Mouse (Mus musculus): Measurements from ENCODE around the gene Fam222b. TPM values are rescaled to one million over a fixed set of nuclear protein-coding genes. Genes with fewer than 3 reads are reported as not detected.

The Fam222b gene
- total RNA-seq, 2 experiments from 2014 or later = 27.5 to 32.1 TPM

- H3K4me3 ChIP-seq = no peak overlapping the region
- no peak for TF ChIP-seq CTCF (IDR thresholded peaks at IDR 0.05)
- intact Hi-C loops (cut with DNase I) = no loop called here
Observed at GRCm38 (mm10) chr11:78069646-78070045, 24.8 kb upstream of the Fam222b start.

GRCm38 (mm10) chr11:78071938-78072337, 22.5 kb upstream of the Fam222b start:
- TF ChIP-seq CTCF (IDR thresholded peaks at IDR 0.05) = no peak
- H3K4me3 ChIP-seq = no peak overlapping the region
- no peak overlapping the region for H3K27ac ChIP-seq
- no peak for DNase-seq (ENCODE audit: extremely low spot score in 1 of 2, low spot score in 2 of 2)
- intact Hi-C loops (cut with DNase I) = no loop called here

More at GRCm38 (mm10) chr11:78069646-78070045, 24.8 kb upstream of the Fam222b start:
- no peak overlapping the region for H3K27ac ChIP-seq
- no peak for DNase-seq (ENCODE audit: extremely low spot score in 1 of 2, low spot score in 2 of 2)

- TF ChIP-seq CTCF (IDR thresholded peaks at IDR 0.05) = no peak
- H3K4me3 ChIP-seq = no peak overlapping the region
- DNase-seq (ENCODE audit: extremely low spot score in 1 of 2, low spot score in 2 of 2) = no peak
- no peak overlapping the region for H3K27ac ChIP-seq
- intact Hi-C loops (cut with DNase I) = no loop called here
Observed at GRCm38 (mm10) chr11:78072425-78073130, 21.9 kb upstream of the Fam222b start.

GRCm38 (mm10) chr11:78073577-78074276, 20.7 kb upstream of the Fam222b start:
- no peak for TF ChIP-seq CTCF (IDR thresholded peaks at IDR 0.05)
- intact Hi-C loops (cut with DNase I) = no loop called here
- Histone ChIP-seq H3K4me3 (no peak overlapping the region), H3K27ac (no peak overlapping the region)
- DNase-seq (ENCODE audit: extremely low spot score in 1 of 2, low spot score in 2 of 2) = no peak

- intact Hi-C loops (cut with DNase I) = no loop called here
Observed at GRCm38 (mm10) chr11:78074277-78074652, 20.2 kb upstream of the Fam222b start.

GRCm38 (mm10) chr11:78074666-78075065, 19.8 kb upstream of the Fam222b start:
- no peak overlapping the region for H3K27ac ChIP-seq
- intact Hi-C loops (cut with DNase I) = no loop called here
- no peak for TF ChIP-seq CTCF (IDR thresholded peaks at IDR 0.05)
- no peak for DNase-seq (ENCODE audit: extremely low spot score in 1 of 2, low spot score in 2 of 2)
- H3K4me3 ChIP-seq = no peak overlapping the region

More at GRCm38 (mm10) chr11:78074277-78074652, 20.2 kb upstream of the Fam222b start:
- DNase-seq (ENCODE audit: extremely low spot score in 1 of 2, low spot score in 2 of 2) = no peak
- no peak overlapping the region for H3K27ac ChIP-seq
- no peak for TF ChIP-seq CTCF (IDR thresholded peaks at IDR 0.05)
- H3K4me3 ChIP-seq = no peak overlapping the region

GRCm38 (mm10) chr11:78079961-78080921, 14.2 kb upstream of the Fam222b start, which contains the start of gene Eral1:
Eral1 (minus strand) TSS chr11:78080383.
- intact Hi-C loops (cut with DNase I) = loop anchor here (1.0 to 5.0 kb wide), 2 partner anchors 14 to 72 kb away; partner anchors contain the start of gene Fam222b
- DNase-seq (ENCODE audit: extremely low spot score in 1 of 2, low spot score in 2 of 2) = peak; percentile 80 to 83
- no peak; the same call in none of the 2 replicates for TF ChIP-seq CTCF (IDR thresholded peaks at IDR 0.05)
- H3K4me3 ChIP-seq = peak within 1 kb of the TSS; percentile 96
- H3K27ac ChIP-seq = peak within 1 kb of the TSS; percentile 45

GRCm38 (mm10) chr11:78083595-78083994, 10.9 kb upstream of the Fam222b start:
- Histone ChIP-seq H3K27ac (no peak overlapping the region), H3K4me3 (no peak overlapping the region)
- no peak for DNase-seq (ENCODE audit: extremely low spot score in 1 of 2, low spot score in 2 of 2)
- TF ChIP-seq CTCF (IDR thresholded peaks at IDR 0.05) = no peak
- intact Hi-C loops (cut with DNase I) = loop anchor here (5.0 kb wide), 1 partner anchor 69 kb away; no protein-coding TSS in a partner anchor

GRCm38 (mm10) chr11:78086925-78087479, 7.5 kb upstream of the Fam222b start:
- Histone ChIP-seq H3K27ac (no peak overlapping the region), H3K4me3 (no peak overlapping the region)
- TF ChIP-seq CTCF (IDR thresholded peaks at IDR 0.05) = no peak
- intact Hi-C loops (cut with DNase I) = no loop called here
- no peak for DNase-seq (ENCODE audit: extremely low spot score in 1 of 2, low spot score in 2 of 2)

GRCm38 (mm10) chr11:78087756-78088281, 6.6 kb upstream of the Fam222b start:
- H3K27ac ChIP-seq = no peak overlapping the region
- no peak for TF ChIP-seq CTCF (IDR thresholded peaks at IDR 0.05)
- no peak for DNase-seq (ENCODE audit: extremely low spot score in 1 of 2, low spot score in 2 of 2)
- no peak overlapping the region for H3K4me3 ChIP-seq
- intact Hi-C loops (cut with DNase I) = no loop called here

GRCm38 (mm10) chr11:78094137-78094503, 340 bp upstream of the Fam222b start:
- Histone ChIP-seq H3K27ac (peak overlapping the region; percentile 89), H3K4me3 (peak overlapping the region; percentile 82)
- no peak for TF ChIP-seq CTCF (IDR thresholded peaks at IDR 0.05)
- DNase-seq (ENCODE audit: extremely low spot score in 1 of 2, low spot score in 2 of 2) = no peak
- intact Hi-C loops (cut with DNase I) = loop anchor here (1.0 to 2.0 kb wide), 2 partner anchors 14 to 21 kb away; partner anchors contain the start of gene Eral1
